Mouse (Mus musculus) stomach, postnatal 0 days (tissue): ENCODE results near the gene Cemip2.

ENCODE experiments used
- CTCF ChIP-seq: IDR thresholded peaks from 2 replicates; pipeline ENCODE4 v1.5.1; 2016; ENCODE audit warnings: antibody characterized with exemption, low read depth, mild to moderate bottlenecking, moderate library complexity
- EP300 ChIP-seq: optimal IDR thresholded peaks from 2 replicates; pipeline ENCODE3; 2016; ENCODE audit warnings: antibody characterized with exemption

DNA sequence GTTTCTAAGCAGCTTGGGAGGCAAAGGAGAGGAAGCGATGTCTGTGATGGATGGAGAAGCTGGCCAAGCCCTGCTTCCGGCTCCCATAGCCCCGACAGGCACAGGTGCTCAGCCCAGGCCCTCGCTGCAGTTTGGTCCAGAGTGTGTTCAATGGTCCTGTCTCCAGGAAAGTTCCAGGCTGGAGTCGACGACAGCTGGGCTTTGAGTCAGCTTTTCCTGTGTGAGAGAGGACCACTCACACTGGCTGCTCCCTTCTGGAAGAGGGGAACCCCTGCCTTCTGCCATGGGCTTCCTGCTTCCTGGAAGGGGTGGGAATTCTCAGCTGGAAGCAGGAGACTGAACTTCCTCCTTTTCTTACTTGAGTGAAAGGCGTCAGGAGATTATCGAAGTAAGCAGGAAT lies 26.3 kb downstream of the Cemip2 start:
- no peak for TF ChIP-seq CTCF
- TF ChIP-seq EP300, result no peak
